Mouse (Mus musculus) kidney, postnatal 0 days (tissue): ENCODE results near the gene Heatr9. TPM values are rescaled to one million over a fixed set of nuclear protein-coding genes. Genes with fewer than 3 reads are reported as not detected.

ENCODE experiments used
- ATAC-seq: fragments of 200-750 bp; cut with Nextera tagmentation; replicated peaks from 2 replicates; pipeline ENCODE4 v1.8.0; 2017; ENCODE audit warnings: low read depth, moderate number of reproducible peaks, moderate TSS enrichment, moderate library complexity; ENCODE audit not compliant: low FRiP score
- DNase-seq: peaks from one replicate; pipeline ENCODE4 v3.0.0-alpha.2; 2016; ENCODE audit warnings: low spot score
- H3K27ac ChIP-seq: fragments of 300-500 bp; sonication (generic); 2 replicates; pipeline ENCODE4 v1.5.1; 2014; ENCODE audit warnings: mild to moderate bottlenecking
- H3K27me3 ChIP-seq: fragments of 300-500 bp; sonication (generic); 2 replicates; pipeline ENCODE4 v1.6.1; 2014; ENCODE audit warnings: low read length, mixed read lengths; ENCODE audit not compliant: insufficient read depth
- H3K36me3 ChIP-seq: fragments of 300-500 bp; sonication (generic); 2 replicates; pipeline ENCODE4 v1.6.1; 2014; ENCODE audit warnings: low read length, mixed read lengths; ENCODE audit not compliant: insufficient read depth
- H3K4me1 ChIP-seq: fragments of 300-500 bp; sonication (generic); replicated peaks from 2 replicates; pipeline ENCODE4 v1.6.1; 2014; ENCODE audit warnings: antibody characterized with exemption, low read length, mixed read lengths; ENCODE audit not compliant: insufficient read depth
- H3K4me2 ChIP-seq: fragments of 300-500 bp; sonication (generic); 2 replicates; pipeline ENCODE4 v1.6.1; 2014; ENCODE audit warnings: mild to moderate bottlenecking, low read length, moderate library complexity, mixed read lengths
- H3K4me3 ChIP-seq: fragments of 300-500 bp; sonication (generic); replicated peaks from 2 replicates; pipeline ENCODE4 v1.5.1; 2014; ENCODE audit warnings: low read depth, low read length
- H3K9ac ChIP-seq: fragments of 300-500 bp; sonication (generic); 2 replicates; pipeline ENCODE4 v1.6.1; 2014; ENCODE audit warnings: low read depth, low read length
- H3K9me3 ChIP-seq: fragments of 300-500 bp; sonication (generic); replicated peaks from 2 replicates; pipeline ENCODE4 v1.6.1; 2016; ENCODE audit warnings: low read length, inconsistent platforms, mixed read lengths
- CTCF ChIP-seq: IDR thresholded peaks from 2 replicates; pipeline ENCODE4 v1.5.1; 2016; ENCODE audit warnings: antibody characterized with exemption, low read depth, mild to moderate bottlenecking, moderate library complexity
- WGBS: fragments of 180-500 bp; shearing (Covaris S2); extraction: QIAGEN DNeasy Blood & Tissue Kit; methylation state at CpG from one replicate; pipeline ENCODE4 v1.1.7; 2014; 5-methylcytosine and 5-hydroxymethylcytosine counted together
- polyA plus RNA-seq: library from polyadenylated mRNA; unstranded; fragments of >200 nt; fragmentation: Nextera tagmentation; extraction: Ambion mirVana; gene quantifications from 2 replicates; pipeline ENCODE4 v1.2.1, GENCODE M21; 2015

The Heatr9 gene
- polyA plus RNA-seq, 1 experiment from 2014 or later, result not detected

- Histone ChIP-seq H3K9me3 (no peaks in the 10 kb centered on the region), H3K4me1 (no peaks in the 10 kb centered on the region), H3K27me3 (no peaks in the 10 kb centered on the region), H3K27ac (no peak overlapping the region), H3K4me3 (no peak overlapping the region), H3K9ac (no peak overlapping the region), H3K36me3 (no peaks in the 10 kb centered on the region), H3K4me2 (no peak overlapping the region)
- DNase-seq, result no peak
- ATAC-seq, result no peak
- TF ChIP-seq CTCF, result no peak
Measured at GRCm38 (mm10) chr11:83517153-83517552, 4.8 kb downstream of the Heatr9 start.

- H3K4me2 ChIP-seq, result no peak overlapping the region
- H3K4me3 ChIP-seq, result no peak overlapping the region
- no peak for TF ChIP-seq CTCF
- H3K27me3 ChIP-seq, result no peaks in the 10 kb centered on the region
- peaks cover 8% of the 10 kb centered on the region for H3K36me3 ChIP-seq
- DNase-seq (no peak), ATAC-seq (no peak)
- H3K27ac ChIP-seq, result no peak overlapping the region
- no peaks in the 10 kb centered on the region for H3K9me3 ChIP-seq
- no peak overlapping the region for H3K9ac ChIP-seq
- no peaks in the 10 kb centered on the region for H3K4me1 ChIP-seq
Measured at GRCm38 (mm10) chr11:83509521-83509920, 12.5 kb downstream of the Heatr9 start.

GRCm38 (mm10) chr11:83504308-83504707, 17.7 kb downstream of the Heatr9 start:
- DNase-seq, result no peak
- H3K36me3 ChIP-seq, result peaks cover 31% of the 10 kb centered on the region
- no peaks in the 10 kb centered on the region for H3K27me3 ChIP-seq

GRCm38 (mm10) chr11:83495571-83495970, 26.4 kb downstream of the Heatr9 start:
- no peak for TF ChIP-seq CTCF
- WGBS, result 91% methylated on average over 2 of the region's 2 CpGs

More at GRCm38 (mm10) chr11:83504308-83504707, 17.7 kb downstream of the Heatr9 start:
- Histone ChIP-seq H3K9ac (no peak overlapping the region), H3K9me3 (no peaks in the 10 kb centered on the region), H3K4me1 (no peaks in the 10 kb centered on the region), H3K4me3 (no peak overlapping the region), H3K4me2 (no peak overlapping the region), H3K27ac (no peak overlapping the region)
- TF ChIP-seq CTCF, result no peak
- ATAC-seq, result no peak
- 91% methylated on average over 5 of the region's 5 CpGs for WGBS

GRCm38 (mm10) chr11:83491488-83491887, 30.5 kb downstream of the Heatr9 start:
- Histone ChIP-seq H3K9ac (no peak overlapping the region), H3K36me3 (peaks cover 14% of the 10 kb centered on the region; the same call in 1 of the 2 replicates), H3K27me3 (no peaks in the 10 kb centered on the region), H3K4me2 (no peak overlapping the region), H3K27ac (no peak overlapping the region), H3K4me1 (no peaks in the 10 kb centered on the region), H3K9me3 (no peaks in the 10 kb centered on the region), H3K4me3 (no peak overlapping the region)
- 83% methylated on average over 4 of the region's 4 CpGs for WGBS
- ATAC-seq (no peak), DNase-seq (no peak)
- peak; percentile 40 for TF ChIP-seq CTCF

More at GRCm38 (mm10) chr11:83495571-83495970, 26.4 kb downstream of the Heatr9 start:
- Histone ChIP-seq H3K36me3 (peaks cover 3% of the 10 kb centered on the region; the same call in 1 of the 2 replicates), H3K4me1 (no peaks in the 10 kb centered on the region), H3K9ac (no peak overlapping the region), H3K9me3 (no peaks in the 10 kb centered on the region), H3K27me3 (no peaks in the 10 kb centered on the region), H3K4me2 (no peak overlapping the region), H3K27ac (no peak overlapping the region), H3K4me3 (no peak overlapping the region)
- ATAC-seq (no peak), DNase-seq (no peak)

- Histone ChIP-seq H3K4me1 (peaks cover 7% of the 10 kb centered on the region), H3K9me3 (no peaks in the 10 kb centered on the region), H3K9ac (peak overlapping the region; percentile 89), H3K27me3 (no peaks in the 10 kb centered on the region), H3K36me3 (no peaks in the 10 kb centered on the region), H3K27ac (peak overlapping the region; percentile 95), H3K4me2 (peak overlapping the region; percentile 78), H3K4me3 (peak overlapping the region; percentile 80)
- peak; percentile 31 for DNase-seq
- no peak for TF ChIP-seq CTCF
- ATAC-seq, result peak; percentile 85
- whole genome bisulfite sequencing, result under 1% methylated on average over 44 of the region's 52 CpGs
Measured at GRCm38 (mm10) chr11:83473235-83474016, 48.5 kb downstream of the Heatr9 start.
